Mouse (Mus musculus): ENCODE data around the gene Ctdnep1.
"Not testable (repeated sequence)": the region's sequence is repeated elsewhere in the genome, so short reads cannot be mapped to it uniquely, and the experiment has no call there.

Ctdnep1 gene

DNA sequence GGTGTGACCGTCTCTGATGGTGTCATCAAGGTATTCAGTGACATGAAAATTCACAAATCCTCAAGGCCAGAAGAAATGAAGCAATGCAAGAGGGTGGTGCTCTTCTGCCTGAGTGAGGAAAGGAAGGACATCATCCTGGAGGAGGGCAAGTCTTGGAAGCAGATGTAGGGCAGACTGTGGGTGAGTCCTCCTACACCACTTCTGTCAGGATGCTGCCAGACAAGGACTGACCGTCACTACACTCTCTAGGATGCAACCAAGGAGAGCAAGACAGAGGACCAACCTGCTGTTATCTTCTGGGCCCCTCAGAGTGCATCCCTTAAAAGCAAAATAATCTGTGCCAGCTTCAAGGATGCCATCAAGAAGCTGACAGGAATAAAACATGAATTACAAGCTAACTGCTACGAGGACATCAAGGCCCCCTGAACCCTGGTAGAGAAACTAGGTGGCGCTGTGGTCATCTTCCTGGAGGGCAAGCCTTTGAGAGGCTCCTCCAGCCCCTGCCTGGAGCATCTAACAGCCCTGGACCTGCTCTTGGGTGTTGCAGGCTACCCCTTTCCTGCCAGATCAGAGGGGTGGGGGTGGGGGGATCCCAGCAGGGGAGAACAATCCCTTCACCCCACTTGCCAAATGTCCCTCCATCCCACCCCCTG is 30.0 kb upstream of the Ctdnep1 start:
- peak in 1 of 2 experiments; percentile 47 for DNase-seq (ENCODE audit: low spot score in 2 of 2)

DNA sequence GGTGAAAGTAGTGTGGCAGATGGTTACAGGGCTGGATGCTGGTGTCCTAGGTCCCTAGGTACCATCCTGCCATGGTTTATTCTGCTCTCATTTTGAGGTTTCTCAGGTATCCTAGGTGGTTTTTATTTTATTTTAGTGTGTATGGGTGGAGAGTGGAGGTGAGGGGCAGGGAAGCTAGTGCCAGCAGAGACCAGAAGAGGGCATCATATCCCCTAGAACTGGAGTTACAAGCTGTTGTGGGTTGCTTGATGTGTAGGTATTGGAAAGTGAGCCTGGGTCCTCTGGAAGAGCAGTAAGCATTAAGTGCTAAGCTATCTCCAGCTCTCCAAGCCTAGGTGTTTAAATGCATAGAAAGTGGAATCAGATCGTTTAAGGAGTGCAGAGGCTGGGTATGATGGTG is 28.7 kb upstream of the Ctdnep1 start:
- no peak for DNase-seq (ENCODE audit: low spot score in 2 of 2)

DNA sequence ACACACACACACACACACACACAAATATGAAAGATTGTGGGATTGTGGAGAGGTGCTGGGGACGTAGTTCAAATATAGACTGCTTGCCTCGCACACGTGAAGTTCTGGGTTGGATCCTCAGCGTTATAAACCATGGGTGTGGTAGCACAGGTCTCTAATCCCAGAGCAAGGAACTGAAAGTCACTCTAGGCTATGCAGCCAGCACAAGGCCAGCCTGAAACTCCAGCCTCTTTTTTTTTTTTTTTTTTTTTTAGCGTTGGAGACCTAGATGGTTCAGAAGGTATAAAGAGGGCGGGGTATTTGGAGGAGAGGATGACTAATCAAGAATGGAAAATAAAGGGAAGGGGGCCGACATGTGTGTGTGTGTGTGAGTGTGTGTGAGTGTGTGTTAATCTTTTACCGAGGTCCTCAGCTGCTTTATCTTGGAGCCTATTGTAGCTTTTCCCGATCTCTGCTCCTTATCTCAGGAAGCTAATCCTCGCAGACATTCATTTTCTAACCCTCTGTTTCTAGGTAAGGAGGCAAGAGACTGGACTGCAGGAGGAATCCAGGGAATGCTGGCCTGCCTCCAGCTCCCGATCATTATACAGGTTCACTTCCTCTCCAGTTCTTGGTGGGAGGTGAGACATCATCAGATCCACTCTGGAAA is 27.6 kb upstream of the Ctdnep1 start:
- no peak for DNase-seq (ENCODE audit: low spot score in 2 of 2)

DNA sequence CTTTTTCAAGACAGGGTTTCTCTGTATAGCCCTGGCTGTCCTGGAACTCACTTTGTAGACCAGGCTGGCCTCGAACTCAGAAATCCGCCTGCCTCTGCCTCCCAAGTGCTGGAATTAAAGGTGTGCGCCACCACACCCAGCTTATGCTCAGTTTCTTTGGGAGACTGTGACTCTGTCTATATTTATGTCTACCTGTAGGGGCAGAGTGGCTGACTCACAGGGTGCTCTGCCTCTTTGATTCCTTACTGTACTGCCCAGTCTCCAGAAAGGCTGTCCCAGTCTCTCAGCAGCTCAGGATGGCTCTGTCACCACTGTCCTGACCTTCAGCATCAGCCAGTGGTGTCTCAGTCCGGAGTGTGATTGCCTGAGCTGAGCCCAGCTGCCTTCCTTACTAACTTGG is 25.3 kb upstream of the Ctdnep1 start:
- DNase-seq (ENCODE audit: low spot score in 2 of 2): not testable (repeated sequence)

DNA sequence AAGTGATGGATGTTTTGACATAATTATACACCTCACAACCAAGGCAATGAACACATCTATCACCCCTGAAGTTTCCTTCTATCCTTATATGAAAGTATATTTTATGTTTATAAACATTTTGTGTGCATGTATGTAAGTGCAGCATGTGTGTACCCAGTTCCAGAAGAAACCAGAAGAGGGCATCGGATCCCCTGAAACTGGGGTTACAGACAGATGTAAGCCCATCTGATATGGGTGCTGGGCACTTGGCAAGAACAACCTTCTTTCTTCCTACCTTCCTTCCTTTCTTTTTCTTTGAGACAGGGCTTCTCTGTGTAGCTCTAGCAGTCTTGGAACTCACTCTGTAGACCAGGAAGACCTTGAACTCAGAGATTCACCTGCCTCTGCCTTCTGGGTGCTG is 24.7 kb upstream of the Ctdnep1 start:
- no peak for DNase-seq (ENCODE audit: low spot score in 2 of 2)

DNA sequence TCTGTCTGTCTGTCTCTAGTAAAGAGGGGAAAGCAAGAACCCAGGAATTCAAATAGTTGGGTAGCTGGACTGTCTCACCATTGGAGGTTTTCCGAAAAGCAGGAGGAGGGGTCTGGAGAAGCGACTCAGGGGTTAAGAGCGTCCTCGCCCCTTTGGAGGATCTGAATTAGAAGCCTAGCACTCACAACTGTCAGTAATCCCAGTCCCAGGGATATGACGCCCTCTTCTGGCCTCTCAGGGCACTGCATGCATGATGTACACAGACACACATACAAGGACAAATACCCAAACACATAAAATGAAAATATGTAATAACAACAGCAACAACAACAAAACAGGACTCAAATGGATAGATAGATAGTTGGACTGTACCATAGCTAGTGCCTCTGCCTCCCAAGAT is 20.3 kb upstream of the Ctdnep1 start:
- no peak for DNase-seq (ENCODE audit: low spot score in 2 of 2)

DNA sequence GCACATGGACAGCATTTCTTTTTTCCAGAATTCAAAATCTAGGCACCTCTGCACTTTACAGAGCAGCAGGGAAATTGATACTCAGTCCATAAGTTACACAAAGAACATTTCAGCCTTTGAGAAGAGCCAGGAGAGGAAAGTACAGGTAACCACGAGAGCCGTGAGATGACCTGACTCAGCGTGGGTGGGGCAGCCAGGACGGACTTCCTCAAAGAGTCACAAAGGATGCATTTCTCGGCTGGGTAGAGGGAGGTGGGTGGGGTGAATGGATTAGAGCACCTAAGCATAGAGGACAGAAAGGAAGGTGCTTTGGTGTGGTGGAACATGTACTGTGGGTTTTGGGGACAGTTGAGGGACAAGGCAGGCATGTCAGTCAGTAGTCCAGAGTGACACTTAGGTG is 19.1 kb upstream of the Ctdnep1 start:
- DNase-seq (ENCODE audit: low spot score in 2 of 2): no peak

DNA sequence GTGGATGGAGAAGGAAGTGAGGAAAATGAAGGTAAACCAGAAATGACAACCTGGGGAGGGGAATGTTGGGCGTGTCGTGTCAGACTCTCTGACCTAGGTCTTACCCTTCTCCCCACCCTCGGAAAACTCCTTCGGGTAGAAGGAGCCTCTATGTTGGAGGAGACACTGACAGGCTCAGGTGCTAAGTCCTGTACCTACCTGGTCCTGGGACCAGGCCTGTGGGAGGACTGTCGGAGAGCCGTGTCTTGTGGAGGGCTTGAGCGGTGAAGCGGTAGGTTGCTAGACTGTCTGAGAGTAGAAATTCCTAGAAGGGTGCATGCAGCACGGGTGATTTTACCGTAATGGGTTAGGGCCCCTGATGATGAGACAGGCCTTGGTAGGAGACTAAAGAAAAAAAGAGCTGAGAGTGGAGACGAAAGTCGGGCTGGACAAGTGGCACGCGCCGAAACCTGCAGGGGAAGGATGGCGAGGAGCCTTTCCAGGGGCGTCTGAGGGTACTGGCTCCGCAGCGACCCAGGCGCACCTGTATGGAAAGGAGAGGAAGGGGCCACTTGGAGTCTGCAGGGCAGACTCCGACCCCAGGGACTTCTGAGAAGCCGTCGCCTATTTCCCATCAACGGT is 16.2 kb upstream of the Ctdnep1 start, which contains the start of gene Cldn7:
Cldn7 (plus strand) TSS at position 130 of the 621 bp plus-strand sequence.
- no peak for DNase-seq (ENCODE audit: low spot score in 2 of 2)

DNA sequence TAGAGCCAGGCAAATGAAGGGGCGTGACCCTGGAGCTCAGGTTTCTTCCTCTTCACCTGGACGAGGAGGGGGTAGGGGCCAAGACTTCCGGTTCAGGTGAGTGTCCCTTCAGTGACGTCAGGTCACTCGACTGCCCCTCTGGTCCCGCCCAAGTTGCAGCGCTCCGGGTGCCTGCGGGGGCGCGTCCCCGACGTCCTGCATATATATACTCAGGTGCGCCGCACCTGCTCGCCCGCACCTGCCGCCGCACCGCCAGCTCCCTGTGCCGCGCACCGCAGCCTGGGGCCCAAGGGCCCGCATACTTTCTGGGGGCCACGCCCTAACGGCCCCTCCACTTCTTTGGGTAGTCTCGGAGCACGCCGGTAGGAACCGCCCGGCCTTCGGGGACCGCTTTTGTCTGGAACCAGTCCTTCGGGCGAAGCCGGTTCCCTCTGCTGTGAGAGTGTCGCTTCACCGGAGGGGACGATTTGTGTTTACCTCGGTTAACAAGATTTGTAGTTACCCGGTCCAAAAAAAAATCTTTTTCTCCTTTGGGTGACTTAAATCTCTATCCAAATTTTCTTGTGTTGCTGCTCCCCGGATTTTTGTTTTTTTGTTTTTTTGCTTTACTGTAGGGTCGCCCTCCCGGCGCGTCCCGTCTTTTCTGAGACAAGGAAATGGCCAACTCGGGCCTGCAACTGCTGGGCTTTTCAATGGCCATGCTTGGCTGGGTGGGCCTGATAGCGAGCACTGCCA is 15.5 kb upstream of the Ctdnep1 start:
- DNase-seq (ENCODE audit: low spot score in 2 of 2): no peak

DNA sequence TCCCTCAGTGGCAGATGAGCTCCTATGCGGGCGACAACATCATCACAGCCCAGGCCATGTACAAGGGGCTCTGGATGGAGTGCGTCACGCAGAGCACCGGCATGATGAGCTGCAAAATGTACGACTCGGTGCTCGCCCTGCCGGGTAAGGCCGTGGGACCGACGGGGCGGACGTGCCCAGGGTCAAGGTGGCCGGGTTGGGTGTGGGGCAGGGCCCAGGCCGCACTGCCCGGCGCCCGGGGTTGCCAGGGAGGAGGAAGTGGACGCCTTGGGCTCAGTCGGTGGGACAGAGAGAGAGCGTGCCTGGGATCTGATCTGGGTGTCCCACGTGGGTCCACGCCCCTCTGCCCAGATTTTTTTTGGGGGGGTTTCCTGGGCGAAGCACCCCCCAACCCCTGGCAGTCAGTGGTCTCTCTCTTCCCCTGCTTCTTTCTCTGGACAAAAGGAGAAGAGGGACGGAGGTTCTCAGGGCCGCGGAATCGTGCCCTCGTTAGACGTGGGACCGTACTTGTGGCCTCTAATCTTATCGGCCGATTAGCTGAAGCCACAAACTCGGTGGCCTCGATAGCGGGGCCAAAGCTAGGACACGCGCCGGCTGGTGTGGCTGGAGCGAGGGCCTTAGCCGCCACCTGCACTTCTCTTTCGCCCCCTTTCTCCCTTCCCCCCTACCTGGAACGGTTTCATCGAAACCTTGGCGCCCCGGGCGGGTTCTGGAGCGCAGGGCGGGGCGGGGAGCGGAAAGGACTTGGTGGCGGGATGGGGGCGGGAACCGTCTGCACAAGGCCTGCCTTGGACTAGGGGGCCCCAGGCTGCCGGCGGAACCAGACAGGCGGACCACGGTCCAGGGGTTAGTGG is 14.7 kb upstream of the Ctdnep1 start:
- DNase-seq (ENCODE audit: low spot score in 2 of 2): no peak

DNA sequence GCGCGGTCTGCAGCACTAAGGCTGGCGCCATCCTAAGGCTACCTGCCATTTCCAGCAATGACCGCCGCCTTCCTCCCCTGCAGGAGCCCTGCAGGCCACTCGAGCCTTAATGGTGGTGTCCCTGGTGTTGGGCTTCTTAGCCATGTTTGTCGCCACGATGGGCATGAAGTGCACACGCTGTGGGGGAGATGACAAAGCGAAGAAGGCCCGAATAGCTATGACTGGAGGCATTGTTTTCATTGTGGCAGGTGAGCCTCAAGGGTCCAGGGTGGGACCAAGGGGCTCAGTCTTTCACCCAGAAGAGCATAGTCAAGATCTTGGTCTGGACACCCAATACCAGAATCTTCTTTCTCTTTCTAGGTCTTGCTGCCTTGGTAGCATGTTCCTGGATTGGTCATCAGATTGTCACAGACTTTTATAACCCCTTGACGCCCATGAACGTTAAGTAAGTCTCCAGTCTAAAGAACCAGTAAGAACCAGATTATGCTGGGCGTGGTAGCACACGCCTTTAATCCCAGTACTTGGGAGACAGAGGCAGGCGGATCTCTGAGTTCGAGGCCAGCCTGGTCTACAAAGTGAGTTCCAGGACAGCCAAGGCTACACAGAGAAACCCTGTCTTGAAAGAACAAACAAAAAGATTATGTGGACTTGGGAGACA is 14.0 kb upstream of the Ctdnep1 start:
- no peak for DNase-seq (ENCODE audit: low spot score in 2 of 2)

DNA sequence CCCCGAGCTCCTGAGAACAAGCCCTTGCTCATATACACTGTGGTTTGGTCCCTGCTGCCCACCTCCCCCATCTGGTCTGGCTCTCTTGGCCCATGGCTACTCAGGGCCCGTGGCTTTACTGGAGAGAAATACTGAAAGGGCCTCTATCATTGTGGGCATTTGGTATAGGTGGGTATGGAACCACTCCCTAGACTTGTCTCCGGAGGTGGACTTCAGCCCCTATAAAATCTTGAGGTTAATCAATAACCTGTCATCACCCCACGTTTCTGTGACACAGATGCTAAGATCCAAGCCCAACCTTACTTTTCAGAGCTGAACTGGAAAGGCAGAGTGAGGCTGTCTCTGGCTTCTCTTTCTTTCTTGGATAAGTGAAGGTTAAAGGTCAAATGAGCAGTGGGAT is 12.2 kb upstream of the Ctdnep1 start:
- no peak for DNase-seq (ENCODE audit: low spot score in 2 of 2)

DNA sequence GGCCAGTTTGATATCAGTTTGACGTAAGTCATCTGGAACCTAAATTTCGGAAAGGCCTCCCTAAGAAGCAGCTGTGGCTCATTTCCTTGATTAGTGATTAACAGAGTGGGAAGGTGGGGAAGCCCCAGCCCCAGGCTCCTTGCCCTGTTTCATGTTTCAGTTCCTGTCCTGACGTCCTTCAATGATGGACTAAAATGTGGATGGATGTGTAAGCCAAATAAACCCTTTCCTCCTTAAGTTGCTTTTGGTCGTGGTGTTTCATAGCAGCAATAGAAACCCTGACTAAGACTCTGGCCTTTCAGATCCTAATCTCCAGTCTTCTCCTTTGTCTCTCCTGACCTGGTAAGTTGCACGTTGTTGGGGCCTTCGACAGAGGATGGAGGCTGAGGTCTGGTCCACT is 10.7 kb upstream of the Ctdnep1 start:
- DNase-seq (ENCODE audit: low spot score in 2 of 2): no peak

DNA sequence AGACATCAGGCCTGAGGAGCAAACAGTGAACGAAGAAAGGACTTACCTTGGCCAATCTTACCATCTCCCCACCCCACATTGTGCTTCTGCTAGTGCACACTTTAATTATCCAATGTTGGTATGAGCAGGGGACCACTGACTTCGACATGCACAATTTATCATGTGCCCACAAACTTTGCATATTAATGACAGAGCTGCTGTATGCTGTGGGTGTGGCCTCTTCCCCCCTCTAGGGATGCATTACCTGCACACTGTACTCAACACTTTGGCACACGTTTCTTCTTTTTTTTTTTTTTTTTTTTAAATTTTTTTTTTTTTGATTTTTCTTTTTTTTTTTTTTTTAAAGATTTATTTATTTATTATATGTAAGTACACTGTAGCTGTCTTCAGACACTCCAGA is 10.2 kb upstream of the Ctdnep1 start:
- DNase-seq (ENCODE audit: low spot score in 2 of 2): no peak

DNA sequence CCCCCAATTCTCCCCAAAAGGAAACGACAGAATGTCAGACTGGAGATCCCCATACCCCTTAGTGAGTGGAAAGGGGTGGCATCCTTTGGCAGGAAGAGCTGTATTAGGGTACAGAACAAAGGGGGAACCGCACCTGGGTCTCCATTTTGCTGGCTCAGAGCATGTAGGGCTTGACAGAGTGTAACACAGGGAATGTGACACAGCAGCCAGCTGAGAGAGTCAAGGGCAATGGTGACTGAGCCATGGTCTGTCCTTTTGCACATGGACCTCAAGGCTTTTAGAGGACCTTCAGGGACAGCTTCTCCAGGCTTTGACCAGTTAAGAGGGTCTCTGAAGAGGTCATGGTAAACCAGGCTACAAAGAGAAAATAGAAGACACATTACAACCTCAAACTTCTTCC is 6.0 kb upstream of the Ctdnep1 start:
- no peak for DNase-seq (ENCODE audit: low spot score in 2 of 2)

DNA sequence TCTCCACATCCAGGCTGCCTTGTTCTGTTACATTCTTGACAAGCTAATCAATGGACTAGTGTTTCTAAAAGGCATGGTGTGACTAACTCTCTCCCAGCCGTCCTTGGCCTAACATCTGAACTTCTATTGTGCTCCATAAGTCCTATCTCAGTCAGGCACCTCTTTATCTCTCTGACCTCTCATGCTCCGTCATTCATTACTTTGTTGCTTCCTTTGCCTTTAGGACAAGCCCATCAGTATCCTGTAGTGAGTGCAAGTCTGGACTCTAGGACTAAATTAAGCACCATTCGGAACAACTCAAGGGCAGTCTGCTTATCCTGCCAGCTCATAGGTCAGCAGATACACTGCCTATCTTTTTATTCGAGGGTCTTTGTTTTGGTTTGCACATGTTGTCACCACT is 4.7 kb upstream of the Ctdnep1 start:
- no peak for DNase-seq (ENCODE audit: low spot score in 2 of 2)

DNA sequence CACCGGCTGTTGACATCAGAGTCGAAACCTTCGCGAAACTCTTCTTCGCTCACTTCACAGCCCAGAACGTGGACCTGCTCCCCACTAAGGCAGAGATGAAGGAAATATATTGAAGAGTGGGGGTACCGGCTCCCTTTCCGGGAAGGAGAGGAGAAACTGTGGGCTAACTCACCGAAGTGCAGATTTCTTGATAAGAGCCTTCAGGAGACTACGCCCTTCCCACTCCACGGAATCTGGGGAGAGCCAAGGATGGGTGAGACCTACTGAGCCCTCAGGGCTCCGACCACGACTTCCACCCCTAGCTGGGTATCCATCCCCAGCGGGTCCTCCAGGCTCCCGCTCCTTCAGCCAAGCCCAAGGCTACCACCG is 1.1 kb upstream of the Ctdnep1 start:
- DNase-seq (ENCODE audit: low spot score in 2 of 2): no peak

DNA sequence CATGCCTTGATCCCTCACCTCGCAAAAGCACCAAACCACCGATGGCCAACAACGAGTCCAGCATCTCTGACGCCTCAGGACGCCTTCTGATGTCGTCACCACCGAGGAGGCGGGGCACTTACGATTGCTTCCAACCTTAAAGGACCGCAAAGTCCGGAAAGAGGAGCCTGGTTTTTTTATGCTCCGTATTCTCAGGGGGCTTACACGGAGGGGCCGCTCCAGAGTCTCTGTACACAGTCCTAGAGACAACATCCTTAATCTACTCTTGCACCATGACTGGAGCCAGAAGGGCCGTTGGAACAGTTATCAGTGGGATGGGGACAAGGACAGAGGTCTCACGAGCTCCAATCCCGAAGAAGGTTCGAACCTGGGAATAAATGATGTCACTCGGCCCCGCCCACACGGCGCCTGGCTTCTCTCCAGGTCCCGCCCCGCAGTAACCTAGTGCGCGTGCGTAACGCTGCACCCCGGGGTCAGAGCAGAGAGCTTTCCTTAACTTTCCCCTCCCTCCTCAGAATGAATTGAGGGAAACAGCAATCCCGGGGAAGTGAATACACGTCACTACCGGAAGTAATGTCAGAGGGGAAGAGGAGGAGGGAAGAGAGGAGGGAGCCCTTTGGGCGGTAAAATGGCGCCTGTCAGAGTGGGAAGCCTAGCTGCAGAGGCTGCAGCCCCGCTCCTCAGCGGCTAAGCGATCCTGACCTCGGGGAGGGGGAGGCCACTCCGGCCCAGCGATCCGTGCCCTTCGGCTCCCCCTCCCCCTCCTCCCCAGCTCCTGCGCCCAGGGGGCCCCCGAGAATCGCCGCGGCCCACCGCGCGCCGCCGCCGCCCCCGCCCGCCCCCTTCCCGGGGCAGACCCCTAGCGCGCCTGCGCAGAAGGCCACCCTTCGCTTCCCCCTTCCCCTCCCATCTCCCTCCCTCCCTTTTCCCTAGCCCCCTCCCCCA is 488 bp upstream of the Ctdnep1 start:
- DNase-seq (ENCODE audit: low spot score in 2 of 2): peak; percentile 85 to 87

DNA sequence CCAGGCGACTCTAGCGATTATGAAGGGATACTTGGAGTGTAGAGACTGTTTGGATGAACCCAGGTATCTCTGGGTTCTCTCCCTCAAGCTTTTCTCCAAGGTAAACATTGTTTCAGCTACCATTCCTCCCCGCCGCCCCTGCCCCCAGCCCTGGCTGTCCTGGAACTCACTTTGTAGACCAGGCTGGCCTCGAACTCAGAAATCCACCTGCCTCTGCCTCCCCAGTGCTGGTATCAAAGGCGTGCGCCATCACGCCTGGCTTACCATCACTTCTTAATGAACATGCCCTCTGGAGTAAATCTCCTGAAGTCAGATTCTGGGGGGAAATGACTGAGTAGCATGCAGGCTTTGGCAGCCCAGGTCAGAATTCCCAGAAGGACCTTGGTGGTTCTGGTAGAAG is 1.3 kb downstream of the Ctdnep1 start, which contains the start of gene Elp5:
Elp5 (minus strand) TSS at position 293 of the 400 bp plus-strand sequence.
- no peak for DNase-seq (ENCODE audit: low spot score in 2 of 2)

DNA sequence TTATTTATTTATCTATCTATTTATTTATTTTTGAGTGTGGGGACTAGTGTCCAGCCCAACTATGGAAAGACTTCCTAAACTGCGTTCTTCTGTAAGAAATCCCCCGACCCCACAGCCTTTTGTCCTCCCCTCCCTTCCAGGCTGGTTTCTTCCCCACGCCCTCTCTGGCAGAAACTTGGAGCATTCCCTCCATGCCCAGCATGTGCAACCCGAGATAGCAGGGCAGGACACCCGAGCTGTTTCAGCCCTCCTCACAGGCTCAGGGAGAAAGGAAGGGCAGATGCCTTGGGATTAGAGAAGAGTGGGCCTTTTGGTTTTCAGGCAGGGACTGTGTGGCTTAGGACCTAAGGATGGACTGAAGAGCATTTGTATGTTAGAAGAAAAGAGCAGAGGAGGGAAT is 1.9 kb downstream of the Ctdnep1 start:
- no peak for DNase-seq (ENCODE audit: low spot score in 2 of 2)
